Mouse (Mus musculus) right cerebral cortex, postnatal 25 days (tissue): ENCODE measurements around the gene Nrgn.

ENCODE experiments used
- DNase-seq: peaks from one replicate; pipeline ENCODE4 v3.0.0; 2022

Gene Nrgn

GRCm38 (mm10) chr9:37527396-37528224, 25.1 kb downstream of the Nrgn start, which contains the start of gene Esam:
TSS of gene Esam (plus strand) at chr9:37528078.
- no peak for DNase-seq

GRCm38 (mm10) chr9:37526443-37527395, 26.0 kb downstream of the Nrgn start:
- no peak for DNase-seq

- no peak for DNase-seq
Measured at GRCm38 (mm10) chr9:37525461-37525860, 27.2 kb downstream of the Nrgn start.

GRCm38 (mm10) chr9:37519995-37520394, 32.7 kb downstream of the Nrgn start:
- no peak for DNase-seq

GRCm38 (mm10) chr9:37518991-37519390, 33.7 kb downstream of the Nrgn start:
- DNase-seq = no peak

GRCm38 (mm10) chr9:37517467-37517866, 35.2 kb downstream of the Nrgn start:
- DNase-seq = no peak

GRCm38 (mm10) chr9:37514456-37514855, 38.2 kb downstream of the Nrgn start:
- DNase-seq = no peak

- no peak for DNase-seq
Measured at GRCm38 (mm10) chr9:37512097-37512496, 40.6 kb downstream of the Nrgn start.

DNA sequence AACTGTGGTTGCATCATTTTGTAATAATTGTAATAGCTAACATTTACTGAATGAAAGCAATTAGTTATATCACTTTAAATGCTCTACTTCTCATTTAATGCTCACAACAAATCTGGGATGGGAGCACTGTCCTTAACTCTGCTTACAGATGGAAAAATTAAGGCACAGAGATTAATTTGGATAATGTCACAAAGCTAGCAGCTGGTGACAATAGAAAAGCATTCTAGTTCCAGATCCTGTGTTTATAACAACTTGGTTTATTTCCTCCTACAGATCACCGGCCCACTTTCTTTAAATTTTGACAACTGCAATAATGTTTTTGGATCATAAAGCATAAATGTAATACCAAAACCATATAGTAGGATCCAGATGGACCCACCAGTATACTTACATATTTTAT, 46.7 kb downstream of the Nrgn start:
- no peak for DNase-seq

GRCm38 (mm10) chr9:37504348-37504747, 48.4 kb downstream of the Nrgn start:
- DNase-seq = no peak

GRCm38 (mm10) chr9:37501170-37501569, 51.5 kb downstream of the Nrgn start:
- no peak for DNase-seq

- no peak for DNase-seq
Measured at GRCm38 (mm10) chr9:37500201-37500600, 52.5 kb downstream of the Nrgn start.

DNA sequence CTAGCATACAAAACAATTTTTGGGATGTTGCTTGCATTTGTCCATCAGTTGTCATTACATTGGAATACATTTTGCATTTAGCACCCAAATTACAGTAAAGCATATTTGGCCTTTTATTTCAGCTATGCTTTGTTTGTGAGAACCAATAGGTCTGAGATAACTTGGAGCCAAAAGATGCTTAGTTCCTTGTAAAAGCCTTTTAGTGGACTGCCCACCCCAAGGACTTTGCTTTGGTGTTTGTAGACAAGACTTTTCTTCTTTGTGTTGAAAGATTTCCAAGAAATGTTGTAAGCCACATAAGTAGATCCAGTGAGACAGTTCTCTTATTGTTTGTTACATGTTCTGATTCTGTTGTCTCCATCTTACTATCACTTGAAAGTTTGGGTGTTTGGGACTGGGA, 56.4 kb downstream of the Nrgn start:
- DNase-seq = no peak

- no peak for DNase-seq
Measured at GRCm38 (mm10) chr9:37495761-37496160, 56.9 kb downstream of the Nrgn start.
